19 mouse cellular contexts compared by ENCODE assay signal in genomic region chr8:8519772-8520191, GRCm38 (mm10).
DNase-seq lines count a peak whose midpoint lies in the region; TF ChIP-seq lines count a peak whose summit lies in the region.
"Had no signal": no experiment of that assay in that cellular context is flagged by ENCODE, and none has a peak within 500 bp of the region (broad histone marks: within the 10 kb centered on the region; RNA-seq: fewer than 3 reads in every experiment).

No protein-coding gene starts in this region.

- no peak for TF ChIP-seq CTCF in left cerebral cortex, adult 2 months (IDR thresholded peaks at IDR 0.05)

- intact Hi-C loops in left cerebral cortex, adult 2 months (cut with DNase I): no loop called here
- intact Hi-C loops in gastrocnemius, postnatal 36 days (cut with DNase I): no loop called here

- DNase-seq in heart, adult 11 months: peak; percentile 21
- no peak for DNase-seq in heart, adult 9 months (ENCODE audit: low spot score in 2 of 2)
- DNase-seq in frontal cortex, adult 2 months (ENCODE audit: extremely low spot score in 1 of 2, low spot score in 1 of 2): peak; percentile 79 to 83
- peak; percentile 21 to 44 for DNase-seq in left cerebral cortex, adult 2 months (ENCODE audit: extremely low spot score in 1 of 2, low spot score in 2 of 2)
- DNase-seq in right cerebral cortex, postnatal 25 days: peak; percentile 52
- no peak for DNase-seq in gastrocnemius, postnatal 36 days
- no peak for DNase-seq in urinary bladder, postnatal 25 days (ENCODE audit: low spot score)
- no peak for DNase-seq in lung, postnatal 10 days
- DNase-seq: adrenal gland, postnatal 14 days; cerebellum, adult 9-10 months; embryo, embryonic 11 days; heart, postnatal 14 days; liver; lung, adult 2 months; thymus, postnatal 14 days had no signal

- H3K27ac ChIP-seq in left cerebral cortex, adult 2 months: peak overlapping the region; percentile 76
- H3K27ac ChIP-seq: heart, embryonic 10.5 days; macrophage; midbrain, embryonic 13.5 days; stomach, embryonic 15.5 days had no signal

- no peak overlapping the region for H3K4me3 ChIP-seq in left cerebral cortex, adult 2 months
- H3K4me3 ChIP-seq: heart, embryonic 10.5 days; midbrain, embryonic 13.5 days; stomach, embryonic 15.5 days had no signal

Comparison
In these comparisons a context has a peak if more than half of its experiments do, and no peak if none do; other contexts are left out.
1. DNase-seq: peak in heart, adult 11 months (single experiment), frontal cortex, adult 2 months (2 of 2), left cerebral cortex, adult 2 months (2 of 2) and right cerebral cortex, postnatal 25 days (single experiment); none in heart, adult 9 months (0 of 2), gastrocnemius, postnatal 36 days (0 of 2), urinary bladder, postnatal 25 days (single experiment) and lung, postnatal 10 days (single experiment).